Comparison of ENCODE assay signal across 8 mouse cellular contexts in genomic region chr11:90664345-90664986, GRCm38 (mm10). TPM values are rescaled to one million over a fixed set of nuclear protein-coding genes. Genes with fewer than 3 reads are reported as not detected.
DNase-seq lines count a peak whose midpoint lies in the region; ATAC-seq lines count a peak whose summit lies in the region.

No protein-coding gene starts in this region.

- 5% methylated on average over 8 of the region's 8 CpGs for WGBS in lung, embryonic 15.5 days
- 23% methylated on average over 8 of the region's 8 CpGs for WGBS in forebrain, embryonic 13.5 days
- WGBS in liver, embryonic 13.5 days (ENCODE audit: insufficient replicate concordance) = 2% methylated on average over 8 of the region's 8 CpGs
- WGBS in stomach, embryonic 16.5 days = 7% methylated on average over 8 of the region's 8 CpGs

- no peaks in the 10 kb centered on the region for H3K9me3 ChIP-seq in lung, embryonic 15.5 days
- H3K9me3 ChIP-seq in forebrain, embryonic 13.5 days (replicated peaks) = no peaks in the 10 kb centered on the region
- H3K9me3 ChIP-seq in liver, embryonic 13.5 days (replicated peaks) = no peaks in the 10 kb centered on the region
- H3K9me3 ChIP-seq in stomach, embryonic 16.5 days (replicated peaks; ENCODE audit: control insufficient read depth, low read length) = no peaks in the 10 kb centered on the region

- ATAC-seq in lung, embryonic 15.5 days (ENCODE audit: borderline replicate concordance, extremely low read depth, low FRiP score, low TSS enrichment) = peak; percentile 41; the same call in 1 of the 2 replicates
- ATAC-seq in forebrain, embryonic 13.5 days = 0 out of 2 replicates have a peak, but pooled peaks have one; percentile 14
- ATAC-seq in liver, embryonic 13.5 days (ENCODE audit: low read depth) = peak; percentile 88
- peak; percentile 59; the same call in 1 of the 2 replicates for ATAC-seq in stomach, embryonic 16.5 days (ENCODE audit: insufficient read depth, low FRiP score)

- H3K4me1 ChIP-seq in lung, embryonic 15.5 days = peaks cover 39% of the 10 kb centered on the region
- peaks cover 36% of the 10 kb centered on the region for H3K4me1 ChIP-seq in forebrain, embryonic 13.5 days
- H3K4me1 ChIP-seq in liver, embryonic 13.5 days (replicated peaks) = peaks cover 73% of the 10 kb centered on the region
- H3K4me1 ChIP-seq in stomach, embryonic 16.5 days (ENCODE audit: control insufficient read depth, insufficient read depth, low read length) = peaks cover 39% of the 10 kb centered on the region

- peak overlapping the region; percentile 34; the same call in 1 of the 2 replicates for H3K4me2 ChIP-seq in lung, embryonic 15.5 days
- H3K4me2 ChIP-seq in forebrain, embryonic 13.5 days = no peak overlapping the region
- H3K4me2 ChIP-seq in liver, embryonic 13.5 days = peak overlapping the region; percentile 72
- H3K4me2 ChIP-seq in stomach, embryonic 16.5 days (ENCODE audit: low read depth, low read length) = peak overlapping the region; percentile 35

- no peak for DNase-seq in lung, adult 18-20 months
- DNase-seq in liver, embryonic 13.5 days = peak; percentile 79
- DNase-seq in cerebellum, adult 9-10 months = no peak
- DNase-seq in urinary bladder, adult 2 months (ENCODE audit: low spot score) = no peak
- DNase-seq in ovary, postnatal 36 days (ENCODE audit: low spot score) = no peak

- H3K36me3 ChIP-seq in lung, embryonic 15.5 days = peaks cover 5% of the 10 kb centered on the region; the same call in 1 of the 2 replicates
- H3K36me3 ChIP-seq in forebrain, embryonic 13.5 days (ENCODE audit: poor library complexity, severe bottlenecking) = peaks cover 4% of the 10 kb centered on the region; the same call in 1 of the 2 replicates
- peaks cover 49% of the 10 kb centered on the region for H3K36me3 ChIP-seq in liver, embryonic 13.5 days
- peaks cover 11% of the 10 kb centered on the region; the same call in 1 of the 2 replicates for H3K36me3 ChIP-seq in stomach, embryonic 16.5 days (ENCODE audit: control insufficient read depth, insufficient read depth, low read length)

- H3K27ac ChIP-seq in lung, embryonic 15.5 days = peak overlapping the region; percentile 84
- peak overlapping the region; percentile 52 for H3K27ac ChIP-seq in forebrain, embryonic 13.5 days
- peak overlapping the region; percentile 99 for H3K27ac ChIP-seq in liver, embryonic 13.5 days
- peak overlapping the region; percentile 68 for H3K27ac ChIP-seq in stomach, embryonic 16.5 days (ENCODE audit: low read length)

- H3K9ac ChIP-seq in lung, embryonic 15.5 days = no peak overlapping the region
- H3K9ac ChIP-seq in forebrain, embryonic 13.5 days = no peak overlapping the region
- H3K9ac ChIP-seq in liver, embryonic 13.5 days = peak overlapping the region; percentile 74
- H3K9ac ChIP-seq in stomach, embryonic 16.5 days (ENCODE audit: low read length) = 0 out of 2 replicates have a peak overlapping the region, but pooled peaks have one; percentile 14

- H3K27me3 ChIP-seq in lung, embryonic 15.5 days = no peaks in the 10 kb centered on the region
- no peaks in the 10 kb centered on the region for H3K27me3 ChIP-seq in forebrain, embryonic 13.5 days
- H3K27me3 ChIP-seq in liver, embryonic 13.5 days = no peaks in the 10 kb centered on the region
- H3K27me3 ChIP-seq in stomach, embryonic 16.5 days (ENCODE audit: control insufficient read depth, insufficient read depth, low read length) = no peaks in the 10 kb centered on the region

- no peak overlapping the region; the same call in 1 of the 2 replicates for H3K4me3 ChIP-seq in lung, embryonic 15.5 days
- no peak overlapping the region for H3K4me3 ChIP-seq in forebrain, embryonic 13.5 days
- peak overlapping the region; percentile 35 for H3K4me3 ChIP-seq in liver, embryonic 13.5 days (replicated peaks)
- no peak overlapping the region for H3K4me3 ChIP-seq in stomach, embryonic 16.5 days (replicated peaks; ENCODE audit: low read length)

RNA-seq across cellular contexts. Expression of gene Tom1l1, which starts 23.7 kb away (rescaled TPM):
- polyA plus RNA-seq in lung, embryonic 15.5 days (2015; fragmentation: Nextera tagmentation; extraction: Ambion mirVana) = 36.4 and 37.1 TPM in 2 replicates
- 12.7 and 13.0 TPM in 2 replicates for polyA plus RNA-seq in forebrain, embryonic 13.5 days (2015; fragmentation: Nextera tagmentation; extraction: Ambion mirVana)
- polyA plus RNA-seq in liver, embryonic 13.5 days (2015; fragmentation: Nextera tagmentation; extraction: Ambion mirVana) = 60.7 and 70.4 TPM in 2 replicates
- 40.3 and 47.1 TPM in 2 replicates for polyA plus RNA-seq in stomach, embryonic 16.5 days (2015; fragmentation: Nextera tagmentation; extraction: Ambion mirVana)
- 11.1 and 15.3 TPM in 2 replicates for polyA plus RNA-seq in urinary bladder, adult 2 months (2012; rRNA removed)

RNA-seq across cellular contexts. Expression of gene Cox11, which starts 26.5 kb away (rescaled TPM):
- 35.5 and 39.2 TPM in 2 replicates for polyA plus RNA-seq in lung, embryonic 15.5 days (2015; fragmentation: Nextera tagmentation; extraction: Ambion mirVana)
- 31.5 and 32.9 TPM in 2 replicates for polyA plus RNA-seq in forebrain, embryonic 13.5 days (2015; fragmentation: Nextera tagmentation; extraction: Ambion mirVana)
- polyA plus RNA-seq in liver, embryonic 13.5 days (2015; fragmentation: Nextera tagmentation; extraction: Ambion mirVana) = 27.1 and 29.8 TPM in 2 replicates
- 24.0 and 31.3 TPM in 2 replicates for polyA plus RNA-seq in stomach, embryonic 16.5 days (2015; fragmentation: Nextera tagmentation; extraction: Ambion mirVana)
- polyA plus RNA-seq in urinary bladder, adult 2 months (2012; rRNA removed) = 15.7 and 19.4 TPM in 2 replicates

RNA-seq across cellular contexts. Expression of gene Stxbp4, which starts 26.6 kb away (rescaled TPM):
- 21.4 and 22.6 TPM in 2 replicates for polyA plus RNA-seq in lung, embryonic 15.5 days (2015; fragmentation: Nextera tagmentation; extraction: Ambion mirVana)
- 29.4 and 30.1 TPM in 2 replicates for polyA plus RNA-seq in forebrain, embryonic 13.5 days (2015; fragmentation: Nextera tagmentation; extraction: Ambion mirVana)
- 7.0 and 9.9 TPM in 2 replicates for polyA plus RNA-seq in liver, embryonic 13.5 days (2015; fragmentation: Nextera tagmentation; extraction: Ambion mirVana)
- polyA plus RNA-seq in stomach, embryonic 16.5 days (2015; fragmentation: Nextera tagmentation; extraction: Ambion mirVana) = 14.1 and 16.0 TPM in 2 replicates
- polyA plus RNA-seq in urinary bladder, adult 2 months (2012; rRNA removed) = 3.7 and 5.3 TPM in 2 replicates

Comparison
In these comparisons a context has a peak if more than half of its experiments do, and no peak if none do; other contexts are left out.
1. ATAC-seq: peak in every context shown above with its lines; median percentile 88 in liver, embryonic 13.5 days; 59 in stomach, embryonic 16.5 days; 41 in lung, embryonic 15.5 days; 14 in forebrain, embryonic 13.5 days.
2. H3K9ac ChIP-seq: peak in liver, embryonic 13.5 days (single experiment) and stomach, embryonic 16.5 days (single experiment); none in lung, embryonic 15.5 days (single experiment) and forebrain, embryonic 13.5 days (single experiment).
3. Peak in every context shown above with its lines, with median percentiles within 50 percentile points of each other: H3K27ac ChIP-seq.